Mouse (Mus musculus) E14TG2a.4 (cell line): ENCODE data around the gene Idh3a.
A peak's percentile ranks its signal among the peaks of the same experiment; 100 is the strongest.

Experiments used
- H3K27me3 ChIP-seq: 2 replicates; pipeline ENCODE4 v1.6.1; 2014; ENCODE audit warnings: low read length, control low read depth; ENCODE audit not compliant: insufficient read depth
- H3K36me3 ChIP-seq: 2 replicates; pipeline ENCODE4 v1.6.1; 2014; ENCODE audit warnings: low read length, control low read depth; ENCODE audit not compliant: insufficient read depth
- H3K4me1 ChIP-seq: replicated peaks from 2 replicates; pipeline ENCODE4 v1.6.1; 2014; ENCODE audit warnings: low read depth, low read length, control low read depth
- H3K4me3 ChIP-seq: replicated peaks from 2 replicates; pipeline ENCODE4 v1.5.1; 2014; ENCODE audit warnings: mild to moderate bottlenecking, low read length
- H3K9me3 ChIP-seq: 2 replicates; pipeline ENCODE4 v1.6.1; 2014; ENCODE audit warnings: low read length, control low read depth
- CTCF ChIP-seq: conservative IDR thresholded peaks from 2 replicates; pipeline ENCODE4 v1.5.1; 2014; ENCODE audit warnings: low read length
- NANOG ChIP-seq: IDR thresholded peaks from 2 replicates; pipeline ENCODE4 v1.6.1; 2014; ENCODE audit warnings: borderline replicate concordance, low read length, mixed read lengths
- POU5F1 ChIP-seq: IDR thresholded peaks from 2 replicates; pipeline ENCODE4 v1.6.1; 2014; ENCODE audit warnings: low read length, borderline replicate concordance

Idh3a gene

GRCm38 (mm10) chr9:54547536-54547935 is 38.6 kb upstream of the Idh3a start:
- Histone ChIP-seq H3K27me3 (peaks cover 30% of the 10 kb centered on the region), H3K9me3 (no peaks in the 10 kb centered on the region), H3K4me1 (peaks cover 10% of the 10 kb centered on the region), H3K36me3 (no peaks in the 10 kb centered on the region), H3K4me3 (no peak overlapping the region)
- TF ChIP-seq POU5F1 = no peak
- no peak for TF ChIP-seq NANOG
- peak; percentile 72 for TF ChIP-seq CTCF

GRCm38 (mm10) chr9:54549433-54549832 is 36.7 kb upstream of the Idh3a start:
- Histone ChIP-seq H3K4me1 (peaks cover 11% of the 10 kb centered on the region), H3K4me3 (no peak overlapping the region), H3K9me3 (no peaks in the 10 kb centered on the region), H3K36me3 (no peaks in the 10 kb centered on the region), H3K27me3 (peaks cover 20% of the 10 kb centered on the region)
- TF ChIP-seq POU5F1 = no peak
- no peak for TF ChIP-seq NANOG
- no peak for TF ChIP-seq CTCF

GRCm38 (mm10) chr9:54552409-54552808 is 33.7 kb upstream of the Idh3a start:
- Histone ChIP-seq H3K9me3 (no peaks in the 10 kb centered on the region), H3K36me3 (no peaks in the 10 kb centered on the region), H3K27me3 (peaks cover 34% of the 10 kb centered on the region), H3K4me1 (peaks cover 11% of the 10 kb centered on the region), H3K4me3 (no peak overlapping the region)
- no peak for TF ChIP-seq POU5F1
- peak; percentile 33 for TF ChIP-seq CTCF

GRCm38 (mm10) chr9:54555044-54555443 is 31.1 kb upstream of the Idh3a start:
- H3K27me3 ChIP-seq = peaks cover 51% of the 10 kb centered on the region
- H3K4me3 ChIP-seq = no peak overlapping the region
- no peak for TF ChIP-seq POU5F1
- TF ChIP-seq CTCF = no peak
- TF ChIP-seq NANOG = no peak
- peaks cover 15% of the 10 kb centered on the region for H3K4me1 ChIP-seq
- H3K36me3 ChIP-seq = no peaks in the 10 kb centered on the region
- H3K9me3 ChIP-seq = no peaks in the 10 kb centered on the region

DNA sequence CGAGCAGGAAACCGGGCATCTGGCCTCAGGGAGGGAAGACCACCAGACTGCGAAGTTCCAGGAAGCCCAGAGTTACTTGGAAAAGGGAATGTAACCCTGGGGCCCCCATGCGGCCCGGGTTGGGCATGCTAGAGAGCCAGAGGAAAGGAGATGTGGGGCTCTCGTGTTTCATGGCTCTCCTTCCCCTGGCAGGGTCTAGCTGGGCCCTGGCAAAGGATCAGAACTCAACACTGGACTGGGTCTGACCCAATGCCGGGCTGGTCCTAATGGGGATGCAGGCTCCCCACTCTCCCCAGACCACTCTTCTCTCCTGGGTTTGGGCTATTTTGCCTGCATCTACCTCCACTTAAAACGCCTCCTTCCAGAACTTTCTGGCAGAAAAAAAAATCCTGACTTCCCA is 27.4 kb upstream of the Idh3a start:
- Histone ChIP-seq H3K4me1 (peaks cover 14% of the 10 kb centered on the region), H3K4me3 (no peak overlapping the region), H3K27me3 (peaks cover 53% of the 10 kb centered on the region), H3K9me3 (no peaks in the 10 kb centered on the region), H3K36me3 (no peaks in the 10 kb centered on the region)
- no peak for TF ChIP-seq POU5F1
- no peak for TF ChIP-seq NANOG

DNA sequence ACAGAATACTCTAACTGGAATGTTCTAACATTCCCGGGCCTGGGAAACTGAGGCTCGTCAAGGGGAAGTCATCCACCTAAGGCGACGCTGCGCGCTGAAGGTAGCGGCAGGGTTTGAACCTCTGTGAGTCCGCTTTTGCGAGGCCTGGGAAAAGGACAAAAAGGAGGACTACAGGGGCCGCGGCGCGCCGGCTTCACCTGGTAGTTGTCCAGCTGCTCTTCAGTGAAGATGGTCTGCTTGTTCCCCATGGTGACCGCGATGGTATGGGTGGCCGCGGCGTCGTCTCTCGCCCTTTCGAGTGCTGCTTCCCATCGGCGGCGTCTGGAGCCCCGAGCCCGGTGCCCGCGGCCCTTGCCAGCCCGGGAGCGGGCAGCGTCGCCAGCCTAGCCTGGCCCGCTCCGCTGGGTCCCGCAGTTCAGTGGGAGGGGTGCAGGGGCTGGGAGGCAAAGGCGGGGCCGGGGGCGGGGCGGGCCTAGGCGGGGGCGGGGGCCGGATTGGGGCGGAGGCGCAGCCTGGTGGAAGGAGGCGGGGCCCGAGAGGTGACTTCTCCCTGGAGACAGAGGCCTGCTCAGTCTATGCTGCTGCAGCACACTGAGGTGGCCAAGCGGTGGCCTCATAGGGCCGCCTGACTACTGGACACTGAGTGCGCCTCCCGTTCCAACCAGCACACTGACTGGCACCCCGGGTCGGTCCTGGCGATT is 26.2 kb upstream of the Idh3a start, which contains the start of gene Cib2:
Gene Cib2, minus strand, starts transcription at position 448 of the 701 bp plus-strand sequence.
- peaks cover 14% of the 10 kb centered on the region for H3K4me1 ChIP-seq
- H3K4me3 ChIP-seq = peak within 1 kb of the TSS; percentile 77
- no peaks in the 10 kb centered on the region for H3K36me3 ChIP-seq
- no peaks in the 10 kb centered on the region for H3K9me3 ChIP-seq
- H3K27me3 ChIP-seq = peaks cover 43% of the 10 kb centered on the region
- TF ChIP-seq NANOG (no peak), POU5F1 (no peak), CTCF (no peak)

DNA sequence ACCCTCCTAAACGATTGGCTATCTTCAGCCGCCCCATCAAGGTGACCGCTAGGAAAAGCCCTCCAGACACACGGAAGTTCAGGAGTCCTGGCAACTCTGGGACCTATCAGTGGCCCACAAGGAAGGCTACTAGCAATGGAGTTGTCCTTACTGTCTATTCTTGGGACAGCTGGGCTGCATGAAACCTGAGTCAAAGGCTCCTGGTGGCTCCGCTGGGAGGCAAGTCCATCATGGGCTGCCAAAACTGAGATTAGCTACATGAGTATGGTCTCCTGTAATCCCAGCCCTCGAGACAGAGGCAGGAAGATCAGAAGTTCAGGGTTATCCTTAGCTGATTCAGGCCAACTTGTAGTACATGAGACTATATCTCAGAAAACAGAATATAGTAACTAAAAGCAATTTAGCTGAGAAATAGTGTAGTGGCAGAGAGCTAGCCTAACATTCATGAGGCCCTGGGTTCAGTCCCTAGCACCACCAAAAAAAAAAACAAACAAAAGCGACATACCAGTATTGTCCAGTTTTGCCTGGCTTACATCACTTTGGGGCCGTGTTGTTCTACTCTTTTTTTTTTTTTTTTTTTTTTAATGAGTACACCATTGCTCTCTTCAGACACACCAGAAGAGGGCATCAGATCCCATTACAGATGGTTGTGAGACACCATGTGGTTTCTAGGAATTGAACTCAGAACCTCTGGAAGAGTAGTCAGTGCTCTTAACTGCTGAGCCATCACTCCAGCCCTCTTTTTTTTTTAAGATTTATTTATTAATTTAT is 25.1 kb upstream of the Idh3a start:
- Histone ChIP-seq H3K36me3 (no peaks in the 10 kb centered on the region), H3K4me3 (peak overlapping the region; percentile 57)
- TF ChIP-seq CTCF = no peak
- no peak for TF ChIP-seq POU5F1

GRCm38 (mm10) chr9:54566958-54567357 is 19.2 kb upstream of the Idh3a start:
- no peak overlapping the region for H3K4me3 ChIP-seq

More for the DNA sequence above, 25.1 kb upstream of the Idh3a start:
- Histone ChIP-seq H3K9me3 (no peaks in the 10 kb centered on the region), H3K4me1 (peaks cover 14% of the 10 kb centered on the region), H3K27me3 (peaks cover 35% of the 10 kb centered on the region)

More at GRCm38 (mm10) chr9:54566958-54567357, 19.2 kb upstream of the Idh3a start:
- TF ChIP-seq NANOG = no peak
- no peak for TF ChIP-seq POU5F1
- TF ChIP-seq CTCF = no peak
- H3K36me3 ChIP-seq = no peaks in the 10 kb centered on the region
- peaks cover 12% of the 10 kb centered on the region for H3K4me1 ChIP-seq
- H3K9me3 ChIP-seq = no peaks in the 10 kb centered on the region
- H3K27me3 ChIP-seq = peaks cover 6% of the 10 kb centered on the region; the same call in 1 of the 2 replicates
